Mouse (Mus musculus) spleen, adult 2 months (tissue): ENCODE measurements around the gene Serpina11. TPM values are rescaled to one million over a fixed set of nuclear protein-coding genes. Genes with fewer than 3 reads are reported as not detected.
"Not testable (repeated sequence)": the region's sequence is repeated elsewhere in the genome, so short reads cannot be mapped to it uniquely, and the experiment has no call there.

Experiments
- DNase-seq, 2 experiments: peaks; one replicate each; pipeline versions ENCODE4 v3.0.0 to v3.0.0-alpha.2; 2012 to 2021; ENCODE audit warnings: low spot score in 2 of 2, low read depth in 1 of 2
- H3K27ac ChIP-seq: fragments of 200-500 bp; 2 replicates; pipeline ENCODE4 v1.5.1; 2012; ENCODE audit warnings: low read length, inconsistent platforms; ENCODE audit not compliant: insufficient read depth
- H3K27me3 ChIP-seq: fragments of 200-500 bp; 2 replicates; pipeline ENCODE4 v1.6.1; 2012; ENCODE audit warnings: mild to moderate bottlenecking, moderate library complexity, low read length, inconsistent platforms; ENCODE audit not compliant: control insufficient read depth, insufficient read depth
- H3K36me3 ChIP-seq: fragments of 200-500 bp; 2 replicates; pipeline ENCODE4 v1.6.1; 2012; ENCODE audit warnings: mild to moderate bottlenecking, low read length, inconsistent platforms; ENCODE audit not compliant: control insufficient read depth, insufficient read depth
- H3K4me1 ChIP-seq: fragments of 200-500 bp; 2 replicates; pipeline ENCODE4 v1.6.1; 2011; ENCODE audit warnings: inconsistent platforms; ENCODE audit not compliant: control insufficient read depth, insufficient read depth, insufficient read length
- H3K4me3 ChIP-seq: fragments of 200-500 bp; 2 replicates; pipeline ENCODE4 v1.5.1; 2011; ENCODE audit warnings: mild to moderate bottlenecking, inconsistent platforms; ENCODE audit not compliant: insufficient read depth, insufficient read length; ENCODE audit errors: extremely low read depth
- CTCF ChIP-seq: fragments of 200-500 bp; IDR thresholded peaks from 2 replicates; pipeline ENCODE4 v1.5.1; 2011; ENCODE audit warnings: mild to moderate bottlenecking, inconsistent platforms; ENCODE audit not compliant: insufficient read depth, insufficient read length, insufficient replicate concordance; ENCODE audit errors: extremely low read depth
- POLR2A ChIP-seq: fragments of 200-500 bp; IDR thresholded peaks from 2 replicates; pipeline ENCODE4 v1.6.1; 2011; ENCODE audit warnings: low read depth, low read length, inconsistent platforms
- WGBS: fragments of 180-500 bp; shearing (Covaris S2); methylation state at CpG from one replicate; pipeline ENCODE4 v1.1.7; 2018; 5-methylcytosine and 5-hydroxymethylcytosine counted together
- polyA plus RNA-seq: library from polyadenylated mRNA; depleted of rRNA; stranded (reverse); fragments of >200 nt; gene quantifications from 2 replicates; pipeline ENCODE4 v1.2.3, GENCODE M21; 2012; rRNA removed

Serpina11 gene
- polyA plus RNA-seq, 1 experiment = 0.49 TPM

GRCm38 (mm10) chr12:103961716-103962115 is 28.0 kb downstream of the Serpina11 start:
- Histone ChIP-seq H3K27ac (no peak overlapping the region), H3K27me3 (no peaks in the 10 kb centered on the region), H3K4me3 (no peak overlapping the region), H3K4me1 (no peaks in the 10 kb centered on the region), H3K36me3 (no peaks in the 10 kb centered on the region)
- DNase-seq = no peak
- 94% methylated on average over 1 of the region's 1 CpGs for WGBS
- TF ChIP-seq POLR2A (no peak), CTCF (no peak)

- no peaks in the 10 kb centered on the region for H3K4me1 ChIP-seq
- no peaks in the 10 kb centered on the region for H3K27me3 ChIP-seq
- no peak within 1 kb of the TSS for H3K27ac ChIP-seq
- no peak for TF ChIP-seq POLR2A
- no peak for TF ChIP-seq CTCF
- no peak within 1 kb of the TSS for H3K4me3 ChIP-seq
- H3K36me3 ChIP-seq = no peaks in the 10 kb centered on the region
- 79% methylated on average over 3 of the region's 3 CpGs for WGBS
- no peak for DNase-seq
These were observed 31.0 kb downstream of the Serpina11 start, which contains the start of gene Serpina1e for GRCm38 (mm10) chr12:103958798-103959197. Gene Serpina1e, minus strand, starts transcription at chr12:103958975.

GRCm38 (mm10) chr12:103956555-103956954 is 33.2 kb downstream of the Serpina11 start:
- H3K27me3 ChIP-seq, H3K4me1 ChIP-seq, H3K27ac ChIP-seq, DNase-seq, H3K36me3 ChIP-seq, H3K4me3 ChIP-seq: not testable (repeated sequence)
- 90% methylated on average over 2 of the region's 2 CpGs for WGBS

- not testable (repeated sequence) for DNase-seq, H3K36me3 ChIP-seq, H3K4me3 ChIP-seq, H3K27ac ChIP-seq, H3K27me3 ChIP-seq, H3K4me1 ChIP-seq
- WGBS = 82% methylated on average over 3 of the region's 3 CpGs
These were observed 36.8 kb downstream of the Serpina11 start for GRCm38 (mm10) chr12:103952972-103953371.

GRCm38 (mm10) chr12:103946243-103946642 is 43.5 kb downstream of the Serpina11 start:
- DNase-seq = no peak
- no peaks in the 10 kb centered on the region for H3K36me3 ChIP-seq
- 85% methylated on average over 4 of the region's 4 CpGs for WGBS
- TF ChIP-seq POLR2A (no peak), CTCF (no peak)
- H3K4me3 ChIP-seq = no peak overlapping the region
- H3K27ac ChIP-seq = no peak overlapping the region
- no peaks in the 10 kb centered on the region for H3K27me3 ChIP-seq
- H3K4me1 ChIP-seq = no peaks in the 10 kb centered on the region

Other genes with a start within 250 kb of the Serpina11 start
- gene Serpina1d, start 216.4 kb downstream of the Serpina11 start, polyA plus RNA-seq = 0.46 and 0.65 TPM in 2 replicates
- gene Serpina1b, start 159.6 kb downstream of the Serpina11 start, polyA plus RNA-seq = 2.2 and 19.8 TPM in 2 replicates
- 0.64 and 11.8 TPM in 2 replicates for gene Serpina1a, start 126.4 kb downstream of the Serpina11 start, polyA plus RNA-seq
- gene Serpina1c, start 85.1 kb downstream of the Serpina11 start, polyA plus RNA-seq = 0.90 and 6.6 TPM in 2 replicates
- 0.67 and 1.0 TPM in 2 replicates for gene Serpina1e, start 31.0 kb downstream of the Serpina11 start, polyA plus RNA-seq
- 0.13 TPM in 1 of 2 replicates, not detected in the other for gene Serpina9, start 23.8 kb upstream of the Serpina11 start, polyA plus RNA-seq
- gene Serpina12, start 54.5 kb upstream of the Serpina11 start, polyA plus RNA-seq = 0.02 and 0.04 TPM in 2 replicates
- not detected in 2 replicates for gene Serpina5, start 111.2 kb upstream of the Serpina11 start, polyA plus RNA-seq
- gene Serpina3a, start 122.8 kb upstream of the Serpina11 start, polyA plus RNA-seq = not detected in 2 replicates
- gene Serpina3b, start 138.0 kb upstream of the Serpina11 start, polyA plus RNA-seq = 0.43 and 0.45 TPM in 2 replicates
- gene Serpina3c, start 163.9 kb upstream of the Serpina11 start, polyA plus RNA-seq = 0.35 and 0.49 TPM in 2 replicates
- 3.3 and 6.0 TPM in 2 replicates for gene Serpina3f, start 224.6 kb upstream of the Serpina11 start, polyA plus RNA-seq
- gene Serpina3g, start 246.3 kb upstream of the Serpina11 start, polyA plus RNA-seq = 82.5 and 110 TPM in 2 replicates